Mouse (Mus musculus): ENCODE results near the gene Yrdc. TPM values are rescaled to one million over a fixed set of nuclear protein-coding genes. Genes with fewer than 3 reads are reported as not detected.

Gene Yrdc
- polyA plus RNA-seq, 1 experiment from 2014 or later, result 44.3 TPM

DNA sequence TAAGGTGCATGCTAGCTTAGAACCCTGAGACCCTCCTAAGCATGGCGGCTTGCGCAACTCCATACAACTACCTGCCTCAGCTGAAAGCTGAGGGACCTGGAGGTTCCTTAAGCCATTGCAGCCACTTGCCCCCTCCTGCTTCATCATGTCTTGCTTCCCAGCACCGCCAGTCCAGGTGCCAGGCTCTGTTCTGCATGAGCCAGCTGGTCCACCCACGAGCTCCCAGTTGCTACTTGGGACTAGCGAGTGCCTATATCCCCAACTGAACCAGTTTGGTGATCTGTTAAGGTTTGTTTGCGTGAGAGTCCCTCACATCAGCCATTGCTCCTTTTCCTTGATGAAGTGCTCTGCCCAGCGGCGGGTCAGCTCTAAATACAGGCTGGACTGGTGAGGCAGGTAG lies 5.8 kb downstream of the Yrdc start:
- no peak overlapping the region for H3K9ac ChIP-seq (replicated peaks)
- no peak for ATAC-seq (ENCODE audit: insufficient number of reproducible peaks, insufficient read depth, low FRiP score, low TSS enrichment, low read depth)
- no peak overlapping the region for H3K4me3 ChIP-seq (replicated peaks)
- no peaks in the 10 kb centered on the region for H3K9me3 ChIP-seq
- 92% methylated on average over 8 of the region's 8 CpGs for WGBS
- H3K27ac ChIP-seq, result no peak overlapping the region
- H3K27me3 ChIP-seq, result peaks cover 23% of the 10 kb centered on the region
- peaks cover 48% of the 10 kb centered on the region for H3K36me3 ChIP-seq
- H3K4me2 ChIP-seq, result no peak overlapping the region
- H3K4me1 ChIP-seq (replicated peaks), result peaks cover 10% of the 10 kb centered on the region

DNA sequence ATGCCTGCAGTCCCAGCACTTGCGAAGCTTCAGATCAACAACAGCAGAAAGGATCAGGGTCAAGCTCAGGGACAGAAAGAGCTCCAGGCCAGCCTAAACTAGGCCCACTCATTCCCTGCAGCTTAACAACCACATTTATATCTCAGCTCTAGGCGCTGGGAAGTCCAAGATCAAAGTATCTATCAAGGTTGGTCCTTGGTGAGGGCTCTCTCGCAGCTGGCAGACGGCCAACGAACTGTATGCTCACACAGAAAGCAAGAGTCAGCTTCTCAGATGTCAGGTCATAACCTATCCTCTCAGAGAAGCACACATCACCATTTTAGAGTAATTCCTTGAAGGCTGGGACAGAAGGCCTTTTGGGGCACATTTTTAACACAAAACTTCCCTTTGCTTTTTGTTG lies 7.9 kb downstream of the Yrdc start:
- Histone ChIP-seq H3K9me3 (no peaks in the 10 kb centered on the region), H3K9ac (replicated peaks) (no peak overlapping the region), H3K4me2 (no peak overlapping the region), H3K27ac (no peak overlapping the region), H3K36me3 (peaks cover 37% of the 10 kb centered on the region), H3K27me3 (peaks cover 44% of the 10 kb centered on the region), H3K4me1 (replicated peaks) (0 out of 2 replicates have a peak, but pooled peaks cover 8% of the 10 kb centered on the region), H3K4me3 (replicated peaks) (no peak overlapping the region)
- 70% methylated on average over 5 of the region's 5 CpGs for WGBS
- no peak for ATAC-seq (ENCODE audit: insufficient number of reproducible peaks, insufficient read depth, low FRiP score, low TSS enrichment, low read depth)

DNA sequence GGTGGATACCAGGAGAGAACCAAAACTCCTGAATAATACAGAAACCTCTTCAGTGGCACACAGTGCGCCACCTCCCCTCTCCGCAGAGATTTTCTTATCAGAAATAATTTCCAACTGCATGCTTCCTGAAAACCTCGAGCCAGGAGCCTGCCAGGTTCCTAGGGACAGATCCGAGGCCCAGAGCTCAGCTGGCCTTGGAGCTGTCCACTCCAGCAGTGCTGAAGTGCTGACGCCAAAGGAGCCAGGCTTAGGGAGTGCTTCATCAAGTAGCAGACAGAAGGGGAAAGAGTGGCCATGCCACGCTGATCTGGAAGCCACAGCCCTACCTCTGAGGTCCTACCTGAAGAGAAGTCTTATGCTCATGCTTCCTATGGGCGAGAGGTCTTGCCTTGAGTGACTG lies 10.0 kb downstream of the Yrdc start:
- H3K4me3 ChIP-seq (replicated peaks), result no peak overlapping the region
- no peak overlapping the region for H3K4me2 ChIP-seq

DNA sequence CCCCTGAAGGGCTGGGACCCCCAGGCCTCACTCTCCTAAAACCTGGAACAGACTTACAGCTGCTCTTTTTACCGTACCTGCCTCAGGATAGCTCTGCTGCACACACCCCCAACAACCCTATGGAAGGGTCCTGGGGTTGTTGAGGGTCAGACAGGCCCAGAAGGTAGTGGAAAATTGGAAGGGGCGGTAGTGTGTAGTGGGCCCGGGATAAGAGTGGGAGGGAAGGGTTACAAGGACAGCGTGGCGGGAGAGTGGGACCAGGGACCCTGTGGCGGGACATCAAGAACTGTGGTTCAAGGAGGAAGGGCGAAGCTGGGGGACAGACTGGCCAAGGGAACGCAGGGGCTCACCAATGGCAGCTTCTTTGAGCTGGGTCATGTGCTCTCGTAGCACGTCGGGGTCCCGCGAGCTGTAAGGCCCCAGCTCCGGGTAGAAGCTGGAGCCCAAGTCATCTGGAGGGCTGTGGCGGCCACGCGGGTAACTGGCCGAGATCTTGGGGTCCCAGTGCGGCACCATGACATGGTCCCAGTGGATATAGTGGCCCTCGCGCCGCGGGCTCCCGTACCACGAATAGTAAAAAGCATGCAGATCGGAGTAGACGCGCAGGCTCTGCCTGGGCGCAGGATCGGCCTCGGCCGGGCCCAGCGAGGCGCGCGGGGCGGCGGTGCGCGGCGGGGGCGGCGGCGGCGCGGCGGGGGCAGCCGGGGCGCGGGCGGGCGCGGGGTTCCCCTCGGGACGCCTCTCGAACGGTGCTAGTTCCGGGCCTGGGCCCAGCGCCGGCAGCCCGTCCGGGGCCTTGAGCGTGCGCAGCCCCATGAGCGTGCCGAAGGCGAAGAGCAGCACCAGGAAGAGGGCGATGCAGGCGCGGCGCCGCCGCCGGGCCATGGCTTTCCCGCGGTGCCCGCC lies 11.1 kb downstream of the Yrdc start, which contains the start of gene Maneal:
Gene Maneal (minus strand): TSS at position 889 of the 906 bp plus-strand sequence.
- Histone ChIP-seq H3K4me1 (replicated peaks) (0 out of 2 replicates have a peak, but pooled peaks cover 8% of the 10 kb centered on the region), H3K9ac (replicated peaks) (peak within 1 kb of the TSS; percentile 40; the same call in 1 of the 2 replicates), H3K36me3 (peaks cover 7% of the 10 kb centered on the region), H3K9me3 (no peaks in the 10 kb centered on the region), H3K4me2 (peak within 1 kb of the TSS; percentile 71), H3K27me3 (peaks cover 54% of the 10 kb centered on the region), H3K4me3 (replicated peaks) (peak within 1 kb of the TSS; percentile 51), H3K27ac (no peak within 1 kb of the TSS)
- peak; percentile 58 for ATAC-seq (ENCODE audit: insufficient number of reproducible peaks, insufficient read depth, low FRiP score, low TSS enrichment, low read depth)
- WGBS, result 3% methylated on average over 68 of the region's 77 CpGs

More for the DNA sequence above, 10.0 kb downstream of the Yrdc start:
- no peak for ATAC-seq (ENCODE audit: insufficient number of reproducible peaks, insufficient read depth, low FRiP score, low TSS enrichment, low read depth)
- Histone ChIP-seq H3K27ac (no peak overlapping the region), H3K9me3 (no peaks in the 10 kb centered on the region), H3K9ac (replicated peaks) (no peak overlapping the region), H3K36me3 (peaks cover 18% of the 10 kb centered on the region), H3K27me3 (peaks cover 54% of the 10 kb centered on the region), H3K4me1 (replicated peaks) (0 out of 2 replicates have a peak, but pooled peaks cover 8% of the 10 kb centered on the region)
- 13% methylated on average over 7 of the region's 7 CpGs for WGBS

DNA sequence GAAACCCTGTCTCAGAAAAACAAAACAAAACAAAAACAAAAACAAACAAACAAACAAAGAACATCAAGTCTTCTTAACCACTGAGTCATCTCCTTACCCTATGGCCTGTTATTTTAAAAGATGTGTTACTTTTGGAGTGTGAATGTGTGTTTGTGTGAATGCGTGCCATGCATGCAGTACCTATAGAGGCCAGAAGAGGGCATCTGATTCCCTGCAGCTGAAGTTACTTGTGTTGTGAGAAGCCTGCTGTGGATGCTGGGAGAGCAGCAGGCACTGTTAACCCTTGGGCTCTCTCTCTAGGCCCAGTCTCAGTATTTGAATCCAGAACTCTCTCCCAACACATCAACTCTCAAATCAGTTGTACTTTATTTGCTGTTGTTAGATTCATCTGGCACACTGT lies 22.2 kb downstream of the Yrdc start:
- H3K36me3 ChIP-seq, result no peaks in the 10 kb centered on the region
- no peak for ATAC-seq (ENCODE audit: insufficient number of reproducible peaks, insufficient read depth, low FRiP score, low TSS enrichment, low read depth)
- H3K27ac ChIP-seq, result no peak overlapping the region

DNA sequence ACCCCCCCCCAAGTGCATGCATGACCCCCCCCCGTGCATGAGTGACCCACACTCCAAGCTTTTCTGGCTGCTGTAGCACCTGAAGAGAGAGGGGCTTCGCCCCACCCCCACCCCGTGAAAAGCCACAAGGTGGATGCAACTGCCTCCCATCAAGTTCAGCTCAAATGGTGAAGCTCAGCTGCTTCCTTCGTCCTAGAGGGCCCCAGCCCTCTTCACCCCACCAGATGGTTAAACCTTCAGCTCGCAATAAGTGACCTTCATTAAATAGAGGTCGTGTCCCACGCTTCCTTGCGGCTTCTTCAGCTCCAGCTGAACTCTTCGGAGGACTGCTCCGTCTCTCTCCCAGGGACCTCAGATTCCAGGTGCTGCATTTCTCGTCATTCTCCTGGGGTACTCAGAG lies 30.1 kb downstream of the Yrdc start, which contains the start of gene Epha10:
Gene Epha10 (plus strand): TSS at position 301 of the 400 bp plus-strand sequence.
- Histone ChIP-seq H3K9ac (replicated peaks) (no peak within 1 kb of the TSS), H3K4me2 (peak within 1 kb of the TSS; percentile 59), H3K4me3 (replicated peaks) (peak within 1 kb of the TSS; percentile 35), H3K9me3 (0 out of 2 replicates have a peak, but pooled peaks cover 3% of the 10 kb centered on the region), H3K4me1 (replicated peaks) (peaks cover 17% of the 10 kb centered on the region), H3K27ac (no peak within 1 kb of the TSS), H3K27me3 (peaks cover 78% of the 10 kb centered on the region), H3K36me3 (no peaks in the 10 kb centered on the region)
- WGBS, result 6% methylated on average over 11 of the region's 11 CpGs
- no peak for ATAC-seq (ENCODE audit: insufficient number of reproducible peaks, insufficient read depth, low FRiP score, low TSS enrichment, low read depth)

More for the DNA sequence above, 22.2 kb downstream of the Yrdc start:
- WGBS, result 93% methylated on average over 1 of the region's 1 CpGs
- Histone ChIP-seq H3K4me3 (replicated peaks) (no peak overlapping the region), H3K4me2 (no peak overlapping the region), H3K9me3 (peaks cover 6% of the 10 kb centered on the region; the same call in 1 of the 2 replicates), H3K4me1 (replicated peaks) (no peaks in the 10 kb centered on the region), H3K9ac (replicated peaks) (no peak overlapping the region), H3K27me3 (peaks cover under 1% of the 10 kb centered on the region; the same call in 1 of the 2 replicates)

DNA sequence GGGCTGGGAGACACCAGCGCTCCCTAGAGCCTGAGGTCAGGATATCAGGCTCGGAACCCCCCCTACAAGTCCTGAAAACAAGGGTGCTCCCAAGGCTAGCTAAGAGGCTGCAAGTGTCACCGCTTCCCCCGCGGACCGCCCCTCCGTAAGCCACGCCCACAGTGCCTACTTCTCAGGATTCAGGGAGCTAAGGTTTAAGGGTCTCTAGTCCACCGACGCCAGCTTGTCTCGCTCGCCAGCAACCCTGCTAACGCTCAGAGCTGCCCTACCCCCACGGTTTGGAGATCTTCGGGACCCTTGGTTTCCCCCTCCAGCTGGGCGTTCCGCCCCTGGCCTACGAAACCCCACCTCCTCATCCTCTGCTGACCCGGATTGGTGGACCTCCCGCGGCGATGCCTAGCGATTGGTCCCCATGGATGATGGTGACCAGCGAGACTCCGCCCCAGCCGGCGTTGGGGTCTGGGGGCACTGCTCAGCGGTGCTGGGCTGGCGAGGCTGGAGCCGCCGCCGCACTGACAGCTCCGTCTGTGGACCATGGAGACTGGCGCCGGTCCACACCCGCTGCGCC lies 30.9 kb downstream of the Yrdc start:
- Histone ChIP-seq H3K4me2 (peak overlapping the region; percentile 59), H3K9me3 (0 out of 2 replicates have a peak, but pooled peaks cover 3% of the 10 kb centered on the region), H3K4me1 (replicated peaks) (peaks cover 17% of the 10 kb centered on the region), H3K4me3 (replicated peaks) (peak overlapping the region; percentile 35), H3K27me3 (peaks cover 87% of the 10 kb centered on the region), H3K9ac (replicated peaks) (no peak overlapping the region), H3K27ac (no peak overlapping the region), H3K36me3 (no peaks in the 10 kb centered on the region)
- under 1% methylated on average over 37 of the region's 37 CpGs for WGBS
- peak; percentile 74 for ATAC-seq (ENCODE audit: insufficient number of reproducible peaks, insufficient read depth, low FRiP score, low TSS enrichment, low read depth)

DNA sequence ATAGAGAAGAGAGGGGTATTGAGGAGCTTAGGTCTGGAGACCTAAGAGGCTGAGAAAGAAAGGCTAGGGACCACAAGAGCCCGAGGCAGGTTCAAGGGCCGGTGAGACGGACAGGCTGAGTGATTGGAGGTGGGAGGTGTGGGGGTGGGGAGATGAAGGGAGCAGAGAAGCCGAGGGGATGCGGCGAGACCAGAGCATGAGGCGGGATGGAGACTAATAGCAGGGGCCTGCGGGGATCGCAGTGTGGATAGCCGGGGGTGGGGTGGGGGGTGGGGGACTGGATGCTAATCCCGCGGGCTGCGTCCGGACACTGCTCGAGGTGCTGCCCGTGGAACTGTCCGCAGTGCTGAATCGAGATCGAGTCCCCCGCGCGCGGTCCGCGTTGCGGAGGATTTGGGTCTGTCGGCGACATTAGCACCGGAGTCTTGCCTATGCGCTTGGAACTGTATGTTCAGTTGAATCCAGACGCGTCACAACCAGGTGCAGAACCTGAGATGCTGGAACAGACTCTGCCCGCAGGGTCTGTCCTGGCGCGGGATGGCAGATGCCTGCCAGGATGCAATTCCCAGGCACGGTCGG lies 31.8 kb downstream of the Yrdc start:
- Histone ChIP-seq H3K4me2 (peak overlapping the region; percentile 59; the same call in 1 of the 2 replicates), H3K4me1 (replicated peaks) (peaks cover 17% of the 10 kb centered on the region), H3K36me3 (no peaks in the 10 kb centered on the region), H3K9ac (replicated peaks) (no peak overlapping the region), H3K27ac (no peak overlapping the region), H3K4me3 (replicated peaks) (peak overlapping the region; percentile 35), H3K27me3 (peaks cover 94% of the 10 kb centered on the region), H3K9me3 (0 out of 2 replicates have a peak, but pooled peaks cover 3% of the 10 kb centered on the region)
- WGBS, result 2% methylated on average over 37 of the region's 37 CpGs
- ATAC-seq (ENCODE audit: insufficient number of reproducible peaks, insufficient read depth, low FRiP score, low TSS enrichment, low read depth), result no peak

DNA sequence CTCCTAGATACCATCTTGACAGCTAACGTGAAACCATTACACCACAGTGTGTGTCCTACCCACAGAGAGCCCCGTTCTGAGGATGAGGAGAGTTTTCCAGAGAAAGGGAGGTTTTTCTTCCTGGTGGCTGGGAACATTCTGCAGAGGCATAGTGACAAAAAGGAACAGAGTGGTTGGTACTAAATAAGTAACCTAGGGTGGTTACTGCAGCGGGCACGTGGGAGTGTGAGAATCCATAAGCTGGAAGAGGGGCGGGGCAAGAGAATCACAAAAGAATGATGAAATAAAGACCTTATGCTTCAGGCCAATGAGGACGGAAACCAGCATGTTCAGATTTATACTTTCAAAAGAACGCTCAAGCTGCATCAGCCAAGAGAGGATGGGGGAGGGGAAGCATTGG lies 38.2 kb downstream of the Yrdc start:
- Histone ChIP-seq H3K4me2 (no peak overlapping the region), H3K27me3 (peaks cover 96% of the 10 kb centered on the region), H3K27ac (no peak overlapping the region), H3K9me3 (no peaks in the 10 kb centered on the region), H3K9ac (replicated peaks) (no peak overlapping the region), H3K36me3 (no peaks in the 10 kb centered on the region), H3K4me3 (replicated peaks) (no peak overlapping the region), H3K4me1 (replicated peaks) (no peaks in the 10 kb centered on the region)
- no peak for ATAC-seq (ENCODE audit: insufficient number of reproducible peaks, insufficient read depth, low FRiP score, low TSS enrichment, low read depth)
- WGBS, result 70% methylated on average over 7 of the region's 7 CpGs

DNA sequence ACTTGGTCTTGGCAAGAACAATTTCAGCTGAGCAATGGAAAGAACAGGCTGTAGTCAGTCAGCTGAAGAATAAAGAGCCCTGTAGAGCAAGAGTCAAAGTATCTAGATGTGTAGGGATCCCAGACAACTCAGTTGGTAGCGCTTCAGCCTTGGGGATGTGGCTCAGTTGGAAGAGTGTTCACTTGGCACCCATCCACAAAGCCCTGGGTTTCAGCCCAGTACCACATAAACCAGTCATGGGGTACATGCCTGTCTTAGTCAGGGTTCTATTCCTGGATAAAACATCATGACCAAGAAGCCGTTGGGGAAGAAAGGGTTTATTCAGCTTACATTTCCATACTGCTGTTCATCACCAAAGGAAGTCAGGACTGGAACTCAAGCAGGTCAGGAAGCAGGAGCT lies 39.5 kb downstream of the Yrdc start:
- ATAC-seq (ENCODE audit: insufficient number of reproducible peaks, insufficient read depth, low FRiP score, low TSS enrichment, low read depth), result no peak
- H3K9me3 ChIP-seq, result no peaks in the 10 kb centered on the region
- H3K4me1 ChIP-seq (replicated peaks), result peaks cover 9% of the 10 kb centered on the region
- H3K4me2 ChIP-seq, result no peak overlapping the region
- no peak overlapping the region for H3K4me3 ChIP-seq (replicated peaks)
- no peak overlapping the region for H3K27ac ChIP-seq
- no peaks in the 10 kb centered on the region for H3K36me3 ChIP-seq
- WGBS, result 87% methylated on average over 2 of the region's 2 CpGs
- H3K27me3 ChIP-seq, result peaks cover 96% of the 10 kb centered on the region
- H3K9ac ChIP-seq (replicated peaks), result no peak overlapping the region

DNA sequence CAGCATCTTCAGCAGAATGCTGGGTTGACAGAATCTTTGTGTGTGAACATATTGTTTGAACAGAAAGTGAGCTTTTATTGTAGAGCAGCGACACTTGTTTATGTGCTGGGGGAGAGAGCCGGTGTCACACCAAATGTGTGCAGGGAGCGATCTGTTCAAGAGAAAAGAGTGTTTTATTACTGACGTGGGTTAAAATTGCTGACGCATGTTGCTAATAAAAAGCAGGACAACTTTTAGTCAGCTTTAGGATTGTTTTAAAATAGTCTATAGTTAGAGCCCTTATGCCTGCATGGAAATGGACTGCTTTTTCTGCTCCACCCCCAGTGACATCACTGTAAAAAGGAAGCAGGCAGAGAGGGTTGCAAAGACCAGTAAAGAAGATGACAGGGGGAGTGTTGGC lies 40.4 kb downstream of the Yrdc start:
- no peaks in the 10 kb centered on the region for H3K36me3 ChIP-seq
- H3K27ac ChIP-seq, result no peak overlapping the region
- ATAC-seq (ENCODE audit: insufficient number of reproducible peaks, insufficient read depth, low FRiP score, low TSS enrichment, low read depth), result no peak
- H3K9ac ChIP-seq (replicated peaks), result no peak overlapping the region
- 53% methylated on average over 5 of the region's 5 CpGs for WGBS
- H3K9me3 ChIP-seq, result no peaks in the 10 kb centered on the region
- peaks cover 11% of the 10 kb centered on the region for H3K4me1 ChIP-seq (replicated peaks)
- H3K27me3 ChIP-seq, result peaks cover 96% of the 10 kb centered on the region
- H3K4me3 ChIP-seq (replicated peaks), result no peak overlapping the region
- no peak overlapping the region for H3K4me2 ChIP-seq

Measured in limb, embryonic 12.5 days (tissue).